Mouse (Mus musculus) frontal cortex, adult (tissue): ENCODE data around the gene Spata18.

Source experiments
- ATAC-seq: cut with Nextera tagmentation; 2 replicates; pipeline ENCODE4 v1.9.2; 2017; ENCODE audit warnings: mild to moderate bottlenecking, moderate library complexity, mixed read lengths; ENCODE audit not compliant: low TSS enrichment

The Spata18 gene

DNA sequence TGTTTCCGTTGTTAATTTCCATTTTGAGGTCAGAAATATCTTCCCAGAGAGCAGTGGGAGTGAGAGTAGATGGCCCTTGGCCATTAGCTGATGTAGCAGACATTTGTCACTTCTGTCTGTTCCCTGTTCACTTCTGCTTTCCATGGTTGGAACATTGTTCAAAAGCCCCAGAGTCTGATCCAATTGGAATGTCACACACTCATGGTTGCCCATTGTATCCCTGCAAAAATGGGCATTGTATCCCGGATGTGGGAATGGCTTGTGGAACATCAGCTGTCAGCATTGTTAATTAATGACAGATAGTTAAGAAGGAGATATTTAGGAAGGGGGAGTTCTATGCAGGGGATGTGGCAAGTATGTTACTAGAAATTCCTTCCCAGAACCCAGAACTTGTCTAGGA, 65.8 kb downstream of the Spata18 start:
- no peak for ATAC-seq

DNA sequence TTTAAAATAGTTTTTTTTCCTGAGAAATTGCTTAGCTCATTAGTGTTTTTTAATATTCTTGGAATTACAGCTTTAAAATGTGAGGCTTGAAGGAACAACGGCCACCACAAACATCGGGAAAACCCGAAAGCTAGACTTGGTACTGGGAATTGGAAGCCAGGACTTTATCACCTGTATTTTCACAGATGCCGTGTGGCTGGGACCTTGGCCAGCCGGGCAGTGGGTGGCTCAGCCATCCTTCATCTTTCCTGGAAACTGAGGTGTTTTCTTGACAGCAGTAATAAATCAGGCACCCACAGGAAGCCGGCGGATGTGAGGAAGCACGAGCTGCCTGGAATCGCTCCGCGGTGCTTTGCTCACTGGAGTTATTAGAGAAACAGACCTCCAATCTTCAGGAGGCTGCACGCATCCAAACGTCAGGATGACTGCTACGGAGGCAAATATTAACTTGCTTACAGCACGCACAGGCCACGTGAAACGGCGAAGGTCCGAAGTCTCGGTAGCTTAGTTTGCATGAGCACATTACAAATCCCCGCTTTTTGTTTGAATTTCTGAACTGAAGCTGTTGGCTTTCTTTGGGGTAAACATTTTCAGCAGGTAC, 70.6 kb downstream of the Spata18 start:
- ATAC-seq: no peak

DNA sequence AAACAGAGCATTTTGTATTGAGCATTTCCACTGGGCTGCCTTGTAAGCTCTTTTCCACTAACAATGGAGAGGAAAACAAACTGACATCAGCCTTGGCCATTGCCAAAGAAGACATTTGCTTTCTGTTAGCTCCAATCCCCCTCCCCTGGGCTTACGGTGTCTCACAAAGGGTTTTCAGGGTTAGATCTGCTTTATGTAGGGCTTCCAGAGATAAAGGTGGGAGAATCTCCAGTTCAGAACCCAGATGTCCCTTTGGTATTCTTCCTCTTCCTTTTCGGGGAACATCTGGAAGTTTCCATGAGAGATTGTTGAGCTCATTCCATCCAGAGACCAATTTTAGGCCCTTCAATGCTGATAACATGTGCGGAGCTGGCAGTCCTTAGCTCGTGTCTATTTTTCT, 74.8 kb downstream of the Spata18 start:
- ATAC-seq: no peak

DNA sequence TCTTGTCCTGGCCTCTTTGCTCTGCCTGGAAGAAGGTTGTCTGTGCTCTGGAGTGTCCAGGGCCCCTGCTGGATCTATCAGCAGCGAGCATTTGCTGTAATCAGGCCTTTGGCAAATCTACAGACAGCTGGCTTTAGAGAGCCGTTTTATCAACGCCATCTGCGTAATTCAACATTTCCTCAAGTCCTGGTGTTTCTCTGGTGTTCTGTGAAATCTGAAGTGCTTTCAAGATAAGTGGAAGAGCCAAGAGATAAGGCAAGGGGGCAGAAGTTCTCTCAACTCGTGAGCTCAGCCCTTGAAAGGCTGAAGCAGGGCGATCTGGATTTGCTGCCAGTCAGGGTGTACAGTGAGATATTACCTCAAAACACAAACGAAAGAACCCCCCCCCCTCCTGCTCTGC, 77.5 kb downstream of the Spata18 start:
- no peak for ATAC-seq
